Mouse (Mus musculus) frontal cortex, adult (tissue): ENCODE measurements around the gene Arhgef10l.

Experiments used
- ATAC-seq: cut with Nextera tagmentation; 2 replicates; pipeline ENCODE4 v1.9.2; 2017; ENCODE audit warnings: mild to moderate bottlenecking, moderate library complexity, mixed read lengths; ENCODE audit not compliant: low TSS enrichment

Arhgef10l gene

GRCm38 (mm10) chr4:140665760-140666159 is at the start of gene Arhgef10l:
Gene Arhgef10l, minus strand, starts transcription at chr4:140666012.
- no peak for ATAC-seq

GRCm38 (mm10) chr4:140714586-140714985 is 48.8 kb upstream of the Arhgef10l start:
- no peak for ATAC-seq

DNA sequence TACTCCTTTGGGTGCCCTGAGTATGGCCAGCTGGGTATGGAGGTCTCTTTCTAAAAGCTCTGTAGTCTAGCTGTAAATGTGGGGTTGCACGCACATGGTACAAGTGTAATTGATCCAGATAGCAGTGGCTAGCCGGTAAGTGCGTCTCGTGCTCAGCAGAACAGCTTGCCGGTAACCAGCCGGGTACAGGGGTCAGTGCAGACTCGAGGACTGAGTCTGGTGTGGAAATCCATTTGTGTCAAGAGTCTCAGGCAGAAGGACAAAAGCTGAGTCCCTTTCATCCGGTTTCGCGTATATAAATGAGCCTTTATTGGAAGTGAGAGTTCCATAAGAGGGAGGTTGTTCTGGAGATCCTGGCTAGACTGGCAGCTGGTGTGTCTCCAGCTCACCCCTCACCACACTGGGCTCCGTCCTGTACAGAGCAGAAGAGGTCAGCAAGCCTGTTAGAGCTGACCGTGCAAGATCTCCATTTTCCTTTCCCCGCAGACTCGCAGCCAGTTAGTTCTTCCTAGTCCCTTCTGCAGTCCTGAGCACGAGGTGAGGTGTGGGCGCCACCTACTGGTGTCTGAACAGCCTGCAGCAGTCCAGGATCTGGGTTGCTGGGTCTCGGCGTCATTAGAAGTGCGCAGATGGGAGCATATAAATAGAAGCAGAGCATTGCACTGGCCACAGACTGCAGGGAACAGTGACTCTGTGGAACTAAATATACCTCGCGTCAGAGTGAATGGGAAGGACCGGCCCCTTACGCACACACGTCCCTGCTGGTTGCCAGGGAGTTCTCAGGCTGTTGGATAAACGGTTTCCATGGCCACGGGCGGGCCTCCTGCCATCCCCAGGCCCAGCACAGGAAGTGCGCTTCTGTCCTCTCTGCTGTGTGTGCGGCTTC is 47.9 kb upstream of the Arhgef10l start:
- ATAC-seq = peak; percentile 97

- no peak for ATAC-seq
These were observed 45.5 kb upstream of the Arhgef10l start for GRCm38 (mm10) chr4:140711360-140711759.

DNA sequence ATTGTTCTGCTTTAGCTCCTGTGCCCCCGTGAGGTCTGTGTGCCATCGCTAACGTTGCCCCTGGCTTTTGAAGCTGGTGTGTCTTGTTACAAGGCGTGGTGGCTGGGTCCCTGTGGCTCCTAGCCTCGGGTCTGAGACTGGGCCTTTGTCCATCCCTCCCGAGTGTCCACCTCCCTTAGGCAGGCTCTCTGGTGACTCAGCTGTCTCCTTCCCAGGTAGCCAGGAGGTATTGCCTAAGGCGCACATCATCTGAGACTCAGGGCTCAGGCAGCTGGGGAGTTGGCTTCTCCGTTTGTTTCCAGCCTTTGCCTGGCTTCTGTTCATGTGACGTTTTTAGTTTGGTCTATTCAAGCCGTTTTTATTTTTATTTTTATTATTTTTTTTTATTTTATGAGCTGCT is 45.0 kb upstream of the Arhgef10l start:
- ATAC-seq = no peak

GRCm38 (mm10) chr4:140709617-140710016 is 43.8 kb upstream of the Arhgef10l start:
- ATAC-seq = no peak

DNA sequence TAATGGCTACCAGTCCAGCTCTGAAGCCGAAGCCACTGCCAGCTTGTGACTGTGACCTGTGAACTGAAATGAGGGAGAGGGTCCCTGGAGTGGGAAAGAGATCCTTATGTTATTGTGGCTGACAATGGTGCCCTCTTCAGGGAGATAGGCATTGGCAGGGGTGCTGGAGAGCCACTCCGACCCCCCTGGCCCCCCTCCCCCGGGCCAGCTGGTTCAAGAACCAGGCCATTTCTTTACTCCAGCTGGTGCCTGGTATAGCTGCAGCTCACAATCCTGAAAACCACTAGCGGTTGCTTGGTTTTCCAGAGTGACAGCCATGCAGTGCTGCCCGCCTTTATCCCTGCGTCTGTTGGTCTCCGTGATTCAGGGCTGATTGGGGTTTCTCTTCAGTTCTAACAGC is 43.3 kb upstream of the Arhgef10l start:
- no peak for ATAC-seq

DNA sequence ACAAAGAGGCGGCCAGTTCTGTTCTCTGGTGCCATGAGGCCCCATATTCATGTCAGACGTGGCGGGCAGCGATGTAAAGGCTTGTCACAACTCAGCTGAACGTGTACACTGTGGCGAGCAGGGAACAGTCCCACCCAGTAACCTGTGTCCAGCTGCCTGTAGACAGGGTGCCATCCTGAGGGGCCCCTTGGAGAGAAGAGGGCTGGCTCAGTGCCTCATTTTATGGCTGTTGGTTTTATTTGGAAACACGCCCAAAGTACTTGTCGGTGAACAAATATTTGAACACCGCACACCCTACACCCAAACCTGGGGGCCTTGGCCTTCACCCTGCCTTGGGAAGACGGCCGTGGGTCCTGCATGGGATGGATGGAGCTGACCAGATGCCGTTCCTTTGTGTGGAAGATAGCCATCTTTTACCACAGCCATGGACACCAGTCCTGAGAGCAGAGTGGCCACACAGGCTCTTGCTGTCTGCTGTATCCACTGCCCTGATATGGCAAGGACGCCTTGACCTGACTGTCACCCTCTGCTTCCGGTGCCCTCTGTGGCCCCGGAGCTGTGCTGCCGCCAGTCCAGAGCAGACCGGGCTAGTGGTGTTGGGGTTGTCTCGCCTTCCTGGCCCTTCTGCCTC is 42.6 kb upstream of the Arhgef10l start:
- no peak for ATAC-seq

DNA sequence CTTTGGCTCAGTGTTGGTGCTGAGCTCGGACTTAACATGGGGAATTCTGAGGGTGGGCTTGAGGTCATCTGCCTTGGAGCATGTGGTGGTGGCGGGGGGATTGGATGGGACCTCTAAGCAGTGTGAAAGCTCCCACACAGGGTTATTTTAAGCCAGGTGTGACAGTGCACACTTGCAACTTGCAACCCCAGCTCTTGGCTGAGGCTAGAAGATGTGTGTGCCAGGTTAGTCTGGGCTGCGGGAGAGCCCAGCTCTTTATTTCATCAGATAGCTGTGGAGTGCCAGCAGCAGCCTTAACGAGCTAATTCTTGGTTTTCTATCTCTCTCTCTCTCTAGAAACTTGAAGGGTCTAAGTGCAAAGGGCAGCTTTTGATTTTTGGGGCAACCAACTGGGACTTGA is 41.8 kb upstream of the Arhgef10l start:
- ATAC-seq = no peak

DNA sequence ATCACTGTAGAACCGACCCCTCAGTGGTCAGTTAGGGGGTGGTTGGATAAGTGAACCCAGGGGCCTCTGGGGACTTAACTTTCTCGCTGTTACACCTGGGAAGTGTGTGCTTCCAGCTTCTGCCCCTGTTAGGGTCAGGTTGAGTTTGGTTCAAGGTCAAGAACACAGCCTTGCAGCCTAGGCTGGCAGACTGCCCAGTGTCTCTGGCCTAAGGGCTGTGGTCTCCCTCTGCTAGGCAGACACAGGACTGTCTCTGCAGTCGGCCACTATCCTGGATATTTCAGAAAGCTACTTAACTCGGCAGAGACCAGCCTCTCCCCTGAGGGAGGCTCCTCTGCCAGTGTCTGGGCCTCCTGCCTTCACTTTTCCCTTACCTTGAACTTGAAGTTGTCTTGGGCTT is 38.4 kb upstream of the Arhgef10l start:
- no peak for ATAC-seq

GRCm38 (mm10) chr4:140703636-140704035 is 37.8 kb upstream of the Arhgef10l start:
- ATAC-seq = no peak

GRCm38 (mm10) chr4:140702611-140703327 is 37.0 kb upstream of the Arhgef10l start:
- 0 out of 2 replicates have a peak, but pooled peaks have one; percentile 25 for ATAC-seq

DNA sequence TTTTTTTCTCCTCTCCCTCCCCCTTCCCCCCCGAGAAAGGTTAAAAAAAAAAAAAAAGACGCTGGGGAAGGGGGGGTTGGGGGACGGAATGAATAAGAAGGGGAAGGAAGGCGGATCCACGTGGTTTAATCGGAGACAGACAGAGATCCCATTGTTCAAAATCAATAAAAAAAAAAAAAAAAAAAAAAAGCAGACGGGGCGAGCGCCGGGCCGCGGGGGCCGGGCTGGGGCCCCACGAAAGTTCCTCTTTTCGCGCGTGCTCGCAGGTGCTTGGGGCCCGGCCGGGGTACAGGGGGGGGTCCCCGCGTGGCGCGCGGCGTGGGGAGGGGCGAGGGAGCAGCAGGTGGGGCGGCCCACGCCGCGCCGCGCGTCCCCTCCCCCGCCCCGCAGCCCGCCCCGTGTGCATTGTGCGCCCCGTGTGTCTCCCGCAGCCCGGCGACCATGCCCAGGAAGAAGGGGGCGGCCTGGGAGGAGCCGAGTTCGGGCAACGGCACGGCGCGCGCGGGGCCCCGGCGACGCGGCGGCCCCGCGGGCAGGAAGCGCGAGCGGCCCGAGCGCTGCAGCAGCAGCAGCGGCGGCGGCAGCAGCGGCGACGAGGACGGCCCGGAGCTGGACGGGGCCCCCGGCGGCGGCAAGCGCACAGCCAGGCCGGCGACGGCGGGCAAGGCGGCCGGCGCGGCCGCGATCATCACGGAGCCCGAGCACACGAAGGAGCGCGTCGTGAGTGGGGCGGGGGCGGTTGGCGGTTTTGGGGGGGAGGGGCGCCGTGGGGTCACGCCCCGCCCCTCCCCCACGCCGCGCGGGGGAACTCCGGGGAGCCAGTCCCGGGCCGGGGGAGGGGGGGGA is 36.1 kb upstream of the Arhgef10l start:
- no peak for ATAC-seq

- ATAC-seq = peak; percentile 69
These were observed 35.4 kb upstream of the Arhgef10l start for GRCm38 (mm10) chr4:140701049-140701715.

- no peak for ATAC-seq
These were observed 34.6 kb upstream of the Arhgef10l start, which contains the start of gene Rcc2 for GRCm38 (mm10) chr4:140700269-140701018. Gene Rcc2, plus strand, starts transcription at chr4:140700541.

DNA sequence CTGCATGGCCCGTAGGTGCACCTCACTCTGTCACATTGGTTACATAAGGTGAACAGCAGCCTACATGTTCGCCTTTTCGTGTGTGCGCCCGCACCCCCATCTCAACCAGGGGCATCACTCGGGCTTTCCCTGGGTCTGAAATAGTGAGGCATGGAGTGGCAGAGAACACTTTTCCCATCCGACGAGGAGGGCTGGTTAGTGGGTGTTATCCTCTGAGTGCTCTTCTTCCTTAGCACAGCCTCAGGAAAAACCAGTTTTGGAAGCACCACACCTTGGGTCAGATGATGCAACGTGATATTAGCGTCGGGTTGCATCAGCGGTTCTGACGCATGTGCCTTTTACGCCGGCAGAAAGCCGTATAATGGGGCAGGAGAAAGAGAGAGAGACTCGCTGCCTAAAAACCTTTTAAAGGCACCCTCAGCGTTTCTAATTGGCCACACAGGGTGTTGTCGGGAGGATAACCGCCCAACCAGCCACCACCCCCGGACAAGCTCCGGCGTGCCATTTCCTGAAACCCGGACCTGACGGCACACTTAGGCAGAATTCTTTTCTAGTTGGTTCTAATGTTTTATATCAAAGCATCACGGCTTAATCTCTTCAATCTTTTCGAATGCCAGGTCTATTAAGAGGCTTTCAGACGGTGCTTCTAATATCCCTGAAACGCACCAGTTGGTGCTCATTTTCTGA is 33.8 kb upstream of the Arhgef10l start:
- peak; percentile 64 for ATAC-seq

- ATAC-seq = no peak
These were observed 30.1 kb upstream of the Arhgef10l start for GRCm38 (mm10) chr4:140695675-140696585.

GRCm38 (mm10) chr4:140695146-140695545 is 29.3 kb upstream of the Arhgef10l start:
- no peak for ATAC-seq
